Mouse (Mus musculus): ENCODE measurements around the gene Fat3.

- TF ChIP-seq POLR2A (IDR thresholded peaks at IDR 0.05; ENCODE audit: borderline replicate concordance, extremely low read depth, insufficient read depth, insufficient read length, poor library complexity, severe bottlenecking) (no peak), CTCF (IDR thresholded peaks at IDR 0.05; ENCODE audit: borderline replicate concordance, extremely low read depth, insufficient read depth, insufficient read length) (no peak)
Measured at GRCm38 (mm10) chr9:16489661-16490060, 11.4 kb downstream of the Fat3 start.

Data from brain, embryonic 14.5 days (tissue).